Mouse (Mus musculus) G1E (cell line): ENCODE data around the gene Palmd.

ENCODE experiments used
- CTCF ChIP-seq: IDR thresholded peaks from 2 replicates; pipeline ENCODE4 v1.5.1; 2012; ENCODE audit warnings: low read depth, low read length, inconsistent platforms, mixed read lengths
- GATA1 ChIP-seq: IDR thresholded peaks from 2 replicates; pipeline ENCODE4 v1.6.1; 2012; ENCODE audit warnings: borderline replicate concordance, low read length, inconsistent platforms, mixed read lengths
- TAL1 ChIP-seq: conservative IDR thresholded peaks from 2 replicates; pipeline ENCODE4 v1.6.1; 2012; ENCODE audit warnings: low read depth, low read length, inconsistent platforms, mixed read lengths

DNA sequence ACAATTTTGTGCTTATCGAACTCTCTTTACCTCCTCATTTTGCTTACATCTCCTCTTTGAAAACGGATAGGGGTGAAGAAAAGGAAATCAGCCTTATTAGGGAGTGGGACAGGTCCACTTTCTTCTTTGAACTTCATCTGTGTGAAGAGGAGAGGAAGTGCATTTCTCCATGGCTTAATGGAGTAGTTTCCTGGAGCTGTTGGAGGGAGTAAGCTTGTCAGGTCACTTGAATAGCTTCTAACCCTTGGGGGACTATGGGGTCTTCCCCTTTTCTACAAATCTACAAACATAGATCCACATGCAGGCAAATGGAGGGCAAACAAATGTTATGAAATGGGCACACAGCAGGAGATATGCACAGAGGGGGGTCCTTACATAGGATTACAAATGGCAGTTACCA lies 17.7 kb upstream of the Palmd start:
- no peak for TF ChIP-seq GATA1
- TF ChIP-seq CTCF: no peak
- no peak for TF ChIP-seq TAL1
